Comparison of ENCODE assay signal across 26 mouse cellular contexts in genomic region chr12:76448127-76448526, GRCm38 (mm10). TPM values are rescaled to one million over a fixed set of nuclear protein-coding genes. Genes with fewer than 3 reads are reported as not detected.
DNase-seq lines count a peak whose midpoint lies in the region; ATAC-seq lines count a peak whose summit lies in the region.
"Had no signal": no experiment of that assay in that cellular context is flagged by ENCODE, and none has a peak within 500 bp of the region (broad histone marks: within the 10 kb centered on the region; RNA-seq: fewer than 3 reads in every experiment).

No protein-coding gene starts in this region.

- no peak for DNase-seq in heart, postnatal 25 days (ENCODE audit: low spot score)
- DNase-seq in kidney, postnatal 14 days: no peak
- DNase-seq in cerebellum, adult 9-11 months: no peak
- DNase-seq: adrenal gland, postnatal 14 days; cerebellum, adult 2 months; cerebellum, postnatal 36 days; embryo, embryonic 11 days; gastrocnemius, postnatal 36 days; kidney, adult 18-20 months; left cerebral cortex, postnatal 4 days; lung, postnatal 36 days had no signal

- H3K27ac ChIP-seq in heart, embryonic 12.5 days (ENCODE audit: poor library complexity, severe bottlenecking): peak overlapping the region; percentile 73
- H3K27ac ChIP-seq in kidney, embryonic 16.5 days (ENCODE audit: low read length): peak overlapping the region; percentile 21; the same call in 1 of the 2 replicates
- H3K27ac ChIP-seq in intestine, embryonic 15.5 days: peak overlapping the region; percentile 66
- peak overlapping the region; percentile 62 for H3K27ac ChIP-seq in stomach, embryonic 16.5 days (ENCODE audit: low read length)
- H3K27ac ChIP-seq: embryonic facial prominence, embryonic 13.5 days; forebrain, embryonic 13.5 days; kidney, postnatal 0 days; limb, embryonic 15.5 days; liver, embryonic 14.5 days; midbrain, embryonic 15.5 days; neural tube, embryonic 13.5 days had no signal

- intact Hi-C loops in heart, postnatal 25 days (cut with DNase I): no loop called here

- peak overlapping the region; percentile 8; the same call in 1 of the 2 replicates for H3K4me3 ChIP-seq in heart, embryonic 12.5 days
- H3K4me3 ChIP-seq in kidney, embryonic 16.5 days (ENCODE audit: low read length): no peak overlapping the region
- no peak overlapping the region for H3K4me3 ChIP-seq in intestine, embryonic 15.5 days (replicated peaks)
- H3K4me3 ChIP-seq in stomach, embryonic 16.5 days (replicated peaks; ENCODE audit: low read length): no peak overlapping the region
- H3K4me3 ChIP-seq: embryonic facial prominence, embryonic 13.5 days; erythroblast, embryonic 14.5 days; forebrain, embryonic 13.5 days; limb, embryonic 15.5 days; midbrain, embryonic 15.5 days; myocyte; neural tube, embryonic 13.5 days had no signal

- ATAC-seq in heart, embryonic 12.5 days (ENCODE audit: insufficient number of reproducible peaks, low FRiP score): no peak
- no peak for ATAC-seq in kidney, embryonic 16.5 days (ENCODE audit: low FRiP score, low TSS enrichment)
- no peak for ATAC-seq in intestine, embryonic 15.5 days
- no peak for ATAC-seq in stomach, embryonic 16.5 days (ENCODE audit: insufficient read depth, low FRiP score)
- ATAC-seq: CD4-positive, CD25-positive, alpha-beta regulatory T cell, adult 4 months; forebrain, embryonic 13.5 days; hindbrain, embryonic 16.5 days; midbrain, embryonic 15.5 days had no signal

- H3K36me3 ChIP-seq in heart, embryonic 12.5 days: no peaks in the 10 kb centered on the region
- no peaks in the 10 kb centered on the region for H3K36me3 ChIP-seq in kidney, embryonic 16.5 days (ENCODE audit: insufficient read depth, low read length)
- H3K36me3 ChIP-seq in intestine, embryonic 15.5 days: no peaks in the 10 kb centered on the region
- no peaks in the 10 kb centered on the region for H3K36me3 ChIP-seq in stomach, embryonic 16.5 days (ENCODE audit: control insufficient read depth, insufficient read depth, low read length)
- H3K36me3 ChIP-seq: embryonic facial prominence, embryonic 13.5 days; limb, embryonic 15.5 days; midbrain, embryonic 15.5 days; neural tube, embryonic 13.5 days had no signal

- peak overlapping the region; percentile 53 for H3K4me2 ChIP-seq in heart, embryonic 12.5 days
- no peak overlapping the region for H3K4me2 ChIP-seq in kidney, embryonic 16.5 days (replicated peaks; ENCODE audit: low read depth, low read length)
- H3K4me2 ChIP-seq in intestine, embryonic 15.5 days (replicated peaks): no peak overlapping the region
- peak overlapping the region; percentile 20; the same call in 1 of the 2 replicates for H3K4me2 ChIP-seq in stomach, embryonic 16.5 days (ENCODE audit: low read depth, low read length)
- H3K4me2 ChIP-seq: embryonic facial prominence, embryonic 13.5 days; forebrain, embryonic 13.5 days; limb, embryonic 15.5 days; midbrain, embryonic 15.5 days; neural tube, embryonic 13.5 days had no signal

- H3K4me1 ChIP-seq in heart, embryonic 12.5 days (replicated peaks): peaks cover 10% of the 10 kb centered on the region; the same call in 1 of the 2 replicates
- H3K4me1 ChIP-seq in kidney, embryonic 16.5 days (ENCODE audit: insufficient read depth, low read length): peaks cover 15% of the 10 kb centered on the region
- H3K4me1 ChIP-seq in intestine, embryonic 15.5 days (replicated peaks): no peaks in the 10 kb centered on the region
- H3K4me1 ChIP-seq in stomach, embryonic 16.5 days (ENCODE audit: control insufficient read depth, insufficient read depth, low read length): peaks cover 4% of the 10 kb centered on the region; the same call in 1 of the 2 replicates
- H3K4me1 ChIP-seq: embryonic facial prominence, embryonic 13.5 days; forebrain, embryonic 13.5 days; limb, embryonic 15.5 days; midbrain, embryonic 15.5 days; neural tube, embryonic 13.5 days had no signal

- H3K9me3 ChIP-seq in heart, embryonic 12.5 days (replicated peaks): no peaks in the 10 kb centered on the region
- H3K9me3 ChIP-seq in kidney, embryonic 16.5 days (ENCODE audit: low read length): no peaks in the 10 kb centered on the region
- no peaks in the 10 kb centered on the region for H3K9me3 ChIP-seq in intestine, embryonic 15.5 days
- no peaks in the 10 kb centered on the region for H3K9me3 ChIP-seq in stomach, embryonic 16.5 days (replicated peaks; ENCODE audit: control insufficient read depth, low read length)
- H3K9me3 ChIP-seq: embryonic facial prominence, embryonic 13.5 days; forebrain, embryonic 13.5 days; limb, embryonic 15.5 days; midbrain, embryonic 15.5 days; neural tube, embryonic 13.5 days had no signal

- 48% methylated on average over 6 of the region's 6 CpGs for WGBS in heart, embryonic 12.5 days
- 80% methylated on average over 6 of the region's 6 CpGs for WGBS in kidney, embryonic 16.5 days
- WGBS in intestine, embryonic 15.5 days: 52% methylated on average over 6 of the region's 6 CpGs
- WGBS in stomach, embryonic 16.5 days: 54% methylated on average over 6 of the region's 6 CpGs

- peak overlapping the region; percentile 61 for H3K9ac ChIP-seq in heart, embryonic 12.5 days
- H3K9ac ChIP-seq in kidney, embryonic 16.5 days (replicated peaks; ENCODE audit: low read length): no peak overlapping the region; the same call in 1 of the 2 replicates
- no peak overlapping the region for H3K9ac ChIP-seq in intestine, embryonic 15.5 days
- no peak overlapping the region for H3K9ac ChIP-seq in stomach, embryonic 16.5 days (ENCODE audit: low read length)
- H3K9ac ChIP-seq: embryonic facial prominence, embryonic 13.5 days; forebrain, embryonic 13.5 days; limb, embryonic 15.5 days; liver, embryonic 14.5 days; midbrain, embryonic 15.5 days; neural tube, embryonic 13.5 days had no signal

- no peaks in the 10 kb centered on the region for H3K27me3 ChIP-seq in heart, embryonic 12.5 days (replicated peaks)
- no peaks in the 10 kb centered on the region for H3K27me3 ChIP-seq in kidney, embryonic 16.5 days (ENCODE audit: insufficient read depth, low read length)
- H3K27me3 ChIP-seq in intestine, embryonic 15.5 days (replicated peaks): no peaks in the 10 kb centered on the region
- no peaks in the 10 kb centered on the region for H3K27me3 ChIP-seq in stomach, embryonic 16.5 days (ENCODE audit: control insufficient read depth, insufficient read depth, low read length)
- H3K27me3 ChIP-seq: embryonic facial prominence, embryonic 13.5 days; forebrain, embryonic 13.5 days; limb, embryonic 15.5 days; midbrain, embryonic 15.5 days; neural tube, embryonic 13.5 days had no signal

RNA-seq across cellular contexts. Expression of gene Ppp1r36, which starts 30.8 kb away (rescaled TPM):
- polyA plus RNA-seq in heart, embryonic 12.5 days (2016; fragmentation: Nextera tagmentation; extraction: Ambion mirVana): 2.8 and 3.8 TPM in 2 replicates
- total RNA-seq in heart, postnatal 25 days (2021): not detected
- polyA plus RNA-seq in kidney, embryonic 16.5 days (2015; fragmentation: Nextera tagmentation; extraction: Ambion mirVana): 4.0 and 4.3 TPM in 2 replicates
- 1.1 and 1.5 TPM in 2 replicates for polyA plus RNA-seq in intestine, embryonic 15.5 days (2015; fragmentation: Nextera tagmentation; extraction: Ambion mirVana)
- polyA plus RNA-seq in stomach, embryonic 16.5 days (2015; fragmentation: Nextera tagmentation; extraction: Ambion mirVana): 3.2 and 3.3 TPM in 2 replicates
- total RNA-seq: adrenal gland, postnatal 14 days; gastrocnemius, postnatal 36 days had no signal
- polyA plus RNA-seq: CD4-positive, CD25-positive, alpha-beta regulatory T cell, adult 4 months; erythroblast, embryonic 14.5 days; myocyte had no signal

RNA-seq across cellular contexts. Expression of gene Hspa2, which starts 44.2 kb away (rescaled TPM):
- polyA plus RNA-seq in heart, embryonic 12.5 days (2016; fragmentation: Nextera tagmentation; extraction: Ambion mirVana): 23.2 and 23.9 TPM in 2 replicates
- 1 to 10 TPM; 6.0 to 7.0 TPM for total RNA-seq in heart, postnatal 25 days (2021)
- 11.0 and 12.5 TPM in 2 replicates for polyA plus RNA-seq in kidney, embryonic 16.5 days (2015; fragmentation: Nextera tagmentation; extraction: Ambion mirVana)
- 10.1 and 11.9 TPM in 2 replicates for polyA plus RNA-seq in intestine, embryonic 15.5 days (2015; fragmentation: Nextera tagmentation; extraction: Ambion mirVana)
- 13.6 and 15.3 TPM in 2 replicates for polyA plus RNA-seq in stomach, embryonic 16.5 days (2015; fragmentation: Nextera tagmentation; extraction: Ambion mirVana)

Comparison
In these comparisons a context has a peak if more than half of its experiments do, and no peak if none do; other contexts are left out.
1. H3K27ac ChIP-seq: peak in every context shown above with its lines; median percentile 73 in heart, embryonic 12.5 days; 66 in intestine, embryonic 15.5 days; 62 in stomach, embryonic 16.5 days; 21 in kidney, embryonic 16.5 days.
2. H3K4me2 ChIP-seq: peak in heart, embryonic 12.5 days (single experiment) and stomach, embryonic 16.5 days (single experiment); none in kidney, embryonic 16.5 days (single experiment) and intestine, embryonic 15.5 days (single experiment).